Comparison of ENCODE assay signal across 11 mouse cellular contexts in the genomic region with DNA sequence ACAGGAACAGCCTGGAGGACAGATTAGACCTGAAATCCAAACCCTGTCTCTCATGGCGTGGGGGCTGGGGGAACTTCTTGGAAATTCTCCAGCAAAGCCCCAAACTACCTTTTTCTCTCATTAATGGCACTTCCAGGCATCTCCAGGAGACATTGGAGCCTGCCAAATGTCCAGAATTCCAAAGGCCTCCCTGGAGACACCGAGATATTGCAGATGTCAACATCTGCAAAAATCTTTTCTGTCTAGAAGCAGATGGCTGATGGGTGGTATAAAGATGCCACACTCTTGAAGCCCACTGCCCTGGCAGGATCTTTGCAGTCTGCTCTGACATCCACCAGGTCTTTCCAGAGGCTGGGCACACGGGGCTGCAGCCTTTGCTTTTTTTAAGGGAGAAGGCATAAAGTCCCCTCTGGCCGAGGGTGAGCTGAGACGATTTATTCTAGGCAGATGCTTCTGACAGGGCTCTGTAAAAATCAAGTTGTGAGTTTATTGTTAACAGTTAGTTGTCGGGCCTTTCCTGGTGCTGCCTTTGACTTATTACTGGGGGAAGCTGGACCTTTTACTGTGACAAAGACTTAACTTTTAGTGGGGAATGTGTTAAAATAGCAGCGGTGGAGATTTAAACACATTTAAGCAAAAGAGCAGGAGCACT. TPM values are rescaled to one million over a fixed set of nuclear protein-coding genes. Genes with fewer than 3 reads are reported as not detected.
DNase-seq lines count a peak whose midpoint lies in the region; ATAC-seq and TF ChIP-seq lines count a peak whose summit lies in the region.
"Had no signal": no experiment of that assay in that cellular context is flagged by ENCODE, and none has a peak within 500 bp of the region (broad histone marks: within the 10 kb centered on the region; RNA-seq: fewer than 3 reads in every experiment).

No protein-coding gene starts in this region.

- peaks cover 22% of the 10 kb centered on the region for H3K4me1 ChIP-seq in kidney, embryonic 14.5 days (ENCODE audit: control insufficient read depth, insufficient read depth, low read length)
- H3K4me1 ChIP-seq in embryonic facial prominence, embryonic 15.5 days, result peaks cover 19% of the 10 kb centered on the region
- peaks cover 8% of the 10 kb centered on the region; the same call in 1 of the 2 replicates for H3K4me1 ChIP-seq in kidney, postnatal 0 days (replicated peaks; ENCODE audit: insufficient read depth, low read length)
- H3K4me1 ChIP-seq in intestine, embryonic 15.5 days (replicated peaks), result peaks cover 13% of the 10 kb centered on the region; the same call in 1 of the 2 replicates

- WGBS in kidney, embryonic 14.5 days, result 11% methylated on average over 7 of the region's 7 CpGs
- 17% methylated on average over 7 of the region's 7 CpGs for WGBS in embryonic facial prominence, embryonic 15.5 days
- 17% methylated on average over 7 of the region's 7 CpGs for WGBS in kidney, postnatal 0 days
- 26% methylated on average over 7 of the region's 7 CpGs for WGBS in intestine, embryonic 15.5 days

- H3K36me3 ChIP-seq in kidney, embryonic 14.5 days (ENCODE audit: control insufficient read depth, insufficient read depth, low read length), result no peaks in the 10 kb centered on the region
- no peaks in the 10 kb centered on the region for H3K36me3 ChIP-seq in embryonic facial prominence, embryonic 15.5 days
- H3K36me3 ChIP-seq in kidney, postnatal 0 days (ENCODE audit: insufficient read depth, low read length), result no peaks in the 10 kb centered on the region
- no peaks in the 10 kb centered on the region for H3K36me3 ChIP-seq in intestine, embryonic 15.5 days
- H3K36me3 ChIP-seq: G1E had no signal

- H3K9ac ChIP-seq in kidney, embryonic 14.5 days (ENCODE audit: low read depth, low read length), result 0 out of 2 replicates have a peak overlapping the region, but pooled peaks have one; percentile 4
- no peak overlapping the region for H3K9ac ChIP-seq in embryonic facial prominence, embryonic 15.5 days
- no peak overlapping the region for H3K9ac ChIP-seq in kidney, postnatal 0 days (ENCODE audit: low read depth, low read length)
- H3K9ac ChIP-seq in intestine, embryonic 15.5 days, result no peak overlapping the region

- no peak overlapping the region for H3K4me3 ChIP-seq in kidney, embryonic 14.5 days (ENCODE audit: low read length)
- H3K4me3 ChIP-seq in embryonic facial prominence, embryonic 15.5 days (replicated peaks), result no peak overlapping the region
- H3K4me3 ChIP-seq in kidney, postnatal 0 days (replicated peaks; ENCODE audit: low read depth, low read length), result no peak overlapping the region
- H3K4me3 ChIP-seq in intestine, embryonic 15.5 days (replicated peaks), result no peak overlapping the region

- no peak for DNase-seq in kidney, postnatal 25 days
- peak; percentile 76 for DNase-seq in kidney, postnatal 0 days (ENCODE audit: low spot score)
- DNase-seq in retina, embryonic 14.5 days (ENCODE audit: low spot score), result peak; percentile 31
- no peak for DNase-seq in thymus, postnatal 4 days
- DNase-seq in urinary bladder, postnatal 36 days (ENCODE audit: low spot score in 2 of 2), result no peak
- DNase-seq: adrenal gland, postnatal 10 days; right cerebral cortex, postnatal 25 days had no signal

- no peak for TF ChIP-seq CTCF in kidney, postnatal 0 days (IDR thresholded peaks at IDR 0.05; ENCODE audit: low read depth)

- H3K27ac ChIP-seq in kidney, embryonic 14.5 days (ENCODE audit: low read depth, low read length), result peak overlapping the region; percentile 74; the same call in 1 of the 2 replicates
- H3K27ac ChIP-seq in embryonic facial prominence, embryonic 15.5 days (replicated peaks), result peak overlapping the region; percentile 61
- H3K27ac ChIP-seq in kidney, postnatal 0 days, result peak overlapping the region; percentile 0; the same call in 1 of the 2 replicates
- no peak overlapping the region for H3K27ac ChIP-seq in intestine, embryonic 15.5 days

- no peaks in the 10 kb centered on the region for H3K27me3 ChIP-seq in kidney, embryonic 14.5 days (ENCODE audit: control insufficient read depth, insufficient read depth, low read length)
- H3K27me3 ChIP-seq in embryonic facial prominence, embryonic 15.5 days, result no peaks in the 10 kb centered on the region
- no peaks in the 10 kb centered on the region for H3K27me3 ChIP-seq in kidney, postnatal 0 days (ENCODE audit: insufficient read depth, low read length)
- H3K27me3 ChIP-seq in intestine, embryonic 15.5 days (replicated peaks), result peaks cover 12% of the 10 kb centered on the region

- no peaks in the 10 kb centered on the region for H3K9me3 ChIP-seq in kidney, embryonic 14.5 days (ENCODE audit: control insufficient read depth, low read length)
- no peaks in the 10 kb centered on the region for H3K9me3 ChIP-seq in embryonic facial prominence, embryonic 15.5 days (replicated peaks)
- H3K9me3 ChIP-seq in kidney, postnatal 0 days (replicated peaks; ENCODE audit: low read length), result no peaks in the 10 kb centered on the region
- H3K9me3 ChIP-seq in intestine, embryonic 15.5 days, result no peaks in the 10 kb centered on the region

- ATAC-seq in kidney, embryonic 14.5 days (ENCODE audit: low FRiP score, low TSS enrichment), result no peak
- no peak for ATAC-seq in embryonic facial prominence, embryonic 15.5 days (ENCODE audit: insufficient number of reproducible peaks, low FRiP score, low TSS enrichment, low read depth)
- no peak for ATAC-seq in kidney, postnatal 0 days (replicated peaks; ENCODE audit: low FRiP score, low read depth)
- ATAC-seq in intestine, embryonic 15.5 days, result no peak

- H3K4me2 ChIP-seq in kidney, embryonic 14.5 days (replicated peaks; ENCODE audit: low read depth, low read length), result no peak overlapping the region
- H3K4me2 ChIP-seq in embryonic facial prominence, embryonic 15.5 days (replicated peaks), result peak overlapping the region; percentile 59
- H3K4me2 ChIP-seq in kidney, postnatal 0 days (ENCODE audit: low read length), result 0 out of 2 replicates have a peak overlapping the region, but pooled peaks have one; percentile 61
- H3K4me2 ChIP-seq in intestine, embryonic 15.5 days (replicated peaks), result no peak overlapping the region

RNA-seq across cellular contexts. Expression of a gene that starts 4.7 kb away (rescaled TPM):
- 143 and 146 TPM in 2 replicates for polyA plus RNA-seq in kidney, embryonic 14.5 days (2014; fragmentation: Nextera tagmentation; extraction: Ambion mirVana)
- polyA plus RNA-seq in embryonic facial prominence, embryonic 15.5 days (2015; fragmentation: Nextera tagmentation; extraction: Ambion mirVana), result 236 and 242 TPM in 2 replicates
- polyA plus RNA-seq in kidney, postnatal 0 days (2015; fragmentation: Nextera tagmentation; extraction: Ambion mirVana), result 84.7 and 116 TPM in 2 replicates
- polyA plus RNA-seq in intestine, embryonic 15.5 days (2015; fragmentation: Nextera tagmentation; extraction: Ambion mirVana), result 78.0 and 93.4 TPM in 2 replicates
- polyA plus RNA-seq: G1E had no signal

Comparison
In these comparisons a context has a peak if more than half of its experiments do, and no peak if none do; other contexts are left out.
1. H3K4me2 ChIP-seq: peak in embryonic facial prominence, embryonic 15.5 days (single experiment) and kidney, postnatal 0 days (single experiment); none in kidney, embryonic 14.5 days (single experiment) and intestine, embryonic 15.5 days (single experiment).
2. DNase-seq: peak in kidney, postnatal 0 days (single experiment) and retina, embryonic 14.5 days (single experiment); none in kidney, postnatal 25 days (0 of 2), thymus, postnatal 4 days (single experiment) and urinary bladder, postnatal 36 days (0 of 2).